Mouse (Mus musculus) testis, adult 2 months (tissue): ENCODE results near the gene Gm20388. TPM values are rescaled to one million over a fixed set of nuclear protein-coding genes. Genes with fewer than 3 reads are reported as not detected.
A peak's percentile ranks its signal among the peaks of the same experiment; 100 is the strongest.

ENCODE experiments used
- H3K27ac ChIP-seq: fragments of 200-500 bp; 2 replicates; pipeline ENCODE4 v1.5.1; 2012; ENCODE audit warnings: low read depth, low read length; ENCODE audit not compliant: control insufficient read depth, insufficient read depth
- H3K27me3 ChIP-seq: fragments of 200-500 bp; 2 replicates; pipeline ENCODE4 v1.6.1; 2012; ENCODE audit warnings: mild to moderate bottlenecking, low read length, moderate library complexity; ENCODE audit not compliant: control insufficient read depth, insufficient read depth
- H3K36me3 ChIP-seq: fragments of 200-500 bp; 2 replicates; pipeline ENCODE4 v1.6.1; 2012; ENCODE audit warnings: mild to moderate bottlenecking, low read length; ENCODE audit not compliant: control insufficient read depth, insufficient read depth
- H3K4me1 ChIP-seq: fragments of 200-500 bp; 2 replicates; pipeline ENCODE4 v1.6.1; 2012; ENCODE audit warnings: low read length; ENCODE audit not compliant: control insufficient read depth, insufficient read depth
- H3K4me3 ChIP-seq: fragments of 200-500 bp; 2 replicates; pipeline ENCODE4 v1.5.1; 2012; ENCODE audit warnings: low read depth, mild to moderate bottlenecking, low read length, moderate library complexity, mixed read lengths; ENCODE audit not compliant: control insufficient read depth
- CTCF ChIP-seq: fragments of 200-500 bp; IDR thresholded peaks from 2 replicates; pipeline ENCODE4 v1.5.1; 2012; ENCODE audit warnings: low read depth, mild to moderate bottlenecking, inconsistent platforms, low read length, moderate library complexity; ENCODE audit not compliant: control insufficient read depth, insufficient read depth, insufficient replicate concordance
- POLR2A ChIP-seq: fragments of 200-500 bp; IDR thresholded peaks from 2 replicates; pipeline ENCODE4 v1.6.1; 2012; ENCODE audit warnings: low read depth, mild to moderate bottlenecking, inconsistent platforms, low read length, moderate library complexity; ENCODE audit not compliant: control insufficient read depth
- polyA plus RNA-seq: library from polyadenylated mRNA; depleted of rRNA; stranded (reverse); fragments of >200 nt; gene quantifications from 2 replicates; pipeline ENCODE4 v1.2.3, GENCODE M21; 2012

The Gm20388 gene
- polyA plus RNA-seq, 1 experiment, result 5.6 TPM

DNA sequence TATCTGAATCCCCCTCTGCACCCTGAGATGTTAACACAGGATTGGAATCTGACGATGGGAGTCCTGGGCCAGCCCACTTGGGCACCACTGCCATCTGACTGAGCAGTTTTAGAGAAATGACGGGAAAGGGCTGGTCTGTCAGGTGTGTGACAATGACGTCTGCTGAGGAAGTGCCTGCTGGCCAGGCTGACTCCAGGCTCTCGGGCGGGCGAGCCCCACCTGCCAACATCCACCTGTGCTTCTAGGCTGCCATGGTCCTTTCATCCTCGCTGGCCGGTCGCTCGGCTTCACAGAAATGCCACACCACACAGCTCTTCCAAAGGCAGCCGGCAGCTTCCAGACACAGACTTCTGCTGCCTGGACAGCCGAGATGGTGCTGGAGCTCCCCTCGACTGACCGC lies 1689.2 kb downstream of the Gm20388 start:
- Histone ChIP-seq H3K27me3 (no peaks in the 10 kb centered on the region), H3K4me1 (no peaks in the 10 kb centered on the region), H3K4me3 (no peak overlapping the region), H3K36me3 (peaks cover 2% of the 10 kb centered on the region; the same call in 1 of the 2 replicates), H3K27ac (no peak overlapping the region)
- TF ChIP-seq CTCF, result no peak
- TF ChIP-seq POLR2A, result no peak

DNA sequence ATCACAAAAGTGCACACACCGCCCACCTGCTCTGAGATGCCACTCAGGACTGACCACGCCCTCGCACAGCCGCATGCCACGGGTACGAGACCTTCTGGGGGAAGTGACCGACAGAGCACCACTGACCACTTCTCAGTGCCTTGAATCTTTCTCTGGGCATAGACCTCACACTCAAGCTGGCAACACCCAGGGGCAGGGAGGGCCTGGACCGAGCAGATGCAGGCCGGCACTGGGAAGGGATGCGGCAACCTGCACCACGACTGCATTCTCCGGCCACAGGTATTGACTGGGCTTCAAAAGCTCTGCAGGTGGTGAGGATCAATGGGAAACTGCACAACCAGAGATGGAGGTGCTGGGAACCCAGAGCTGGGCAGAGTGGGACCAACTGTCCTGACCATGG lies 1691.8 kb downstream of the Gm20388 start:
- no peak overlapping the region for H3K4me3 ChIP-seq
- TF ChIP-seq CTCF (no peak), POLR2A (no peak)
- peaks cover 2% of the 10 kb centered on the region; the same call in 1 of the 2 replicates for H3K36me3 ChIP-seq
- no peaks in the 10 kb centered on the region for H3K4me1 ChIP-seq
- no peaks in the 10 kb centered on the region for H3K27me3 ChIP-seq
- no peak overlapping the region for H3K27ac ChIP-seq

DNA sequence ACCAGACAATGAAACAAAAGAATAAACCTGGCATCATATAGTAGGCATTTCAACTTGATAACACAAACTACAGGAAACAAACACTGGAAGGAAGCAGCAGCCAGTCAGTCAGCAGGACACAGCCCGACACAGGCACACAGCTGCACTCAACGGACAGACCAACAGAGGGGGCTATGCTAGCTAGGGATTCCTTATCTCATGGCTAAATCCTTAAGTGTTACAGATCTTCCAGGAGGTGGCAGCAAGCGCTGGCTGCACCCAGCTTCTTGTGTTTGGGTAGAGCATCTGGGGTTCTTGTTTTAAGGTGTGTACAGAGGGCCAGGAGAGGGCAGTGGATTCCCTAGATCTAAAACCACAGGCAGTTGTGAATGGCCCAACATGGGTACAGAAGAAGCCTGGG lies 1692.2 kb downstream of the Gm20388 start:
- no peak for TF ChIP-seq POLR2A
- TF ChIP-seq CTCF, result peak; percentile 52; the same call in 1 of the 2 replicates
- Histone ChIP-seq H3K36me3 (peaks cover 2% of the 10 kb centered on the region; the same call in 1 of the 2 replicates), H3K4me3 (no peak overlapping the region), H3K27ac (no peak overlapping the region), H3K27me3 (no peaks in the 10 kb centered on the region), H3K4me1 (no peaks in the 10 kb centered on the region)

DNA sequence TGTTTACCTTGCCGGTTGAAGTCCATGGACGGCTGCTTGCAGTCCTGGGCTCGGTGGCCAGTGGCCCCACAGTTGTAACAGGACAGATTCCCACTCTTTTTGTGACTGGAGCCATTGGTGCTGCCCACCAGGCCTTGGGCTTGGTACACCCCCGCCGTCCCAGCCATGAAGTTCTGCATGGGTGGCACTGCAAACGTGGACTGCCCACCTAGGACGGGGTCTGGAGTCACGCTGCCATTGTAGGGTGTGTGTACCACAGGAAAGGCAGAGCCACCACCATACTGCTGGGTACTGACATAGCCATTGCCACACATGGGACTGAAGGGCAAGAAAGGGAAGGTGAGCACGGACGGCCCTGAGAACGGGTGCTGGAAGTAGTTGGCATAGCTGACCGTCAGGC lies 1693.2 kb downstream of the Gm20388 start:
- Histone ChIP-seq H3K36me3 (peaks cover 2% of the 10 kb centered on the region; the same call in 1 of the 2 replicates), H3K27ac (no peak overlapping the region), H3K27me3 (no peaks in the 10 kb centered on the region), H3K4me1 (no peaks in the 10 kb centered on the region), H3K4me3 (no peak overlapping the region)
- TF ChIP-seq POLR2A, result no peak

DNA sequence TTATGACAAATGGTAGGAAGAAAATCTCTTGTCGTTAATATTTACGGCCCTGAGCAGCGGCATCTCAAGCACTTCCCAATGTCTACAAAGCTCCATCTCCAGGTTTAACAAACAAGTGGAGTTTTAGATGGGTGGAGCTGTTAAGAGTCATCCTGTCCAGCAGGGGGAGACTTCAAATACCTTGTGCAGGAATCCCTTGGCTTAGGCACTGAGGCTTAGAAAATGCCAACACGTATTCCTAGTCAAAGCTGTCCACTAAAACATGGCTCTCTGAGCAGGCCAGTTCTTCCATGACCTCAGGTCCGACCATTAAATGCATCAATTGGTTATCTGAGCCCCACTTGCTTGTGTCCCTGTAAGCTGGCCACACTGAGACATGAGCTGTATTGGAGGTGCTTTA lies 1697.0 kb downstream of the Gm20388 start:
- no peak overlapping the region for H3K4me3 ChIP-seq
- H3K36me3 ChIP-seq, result no peaks in the 10 kb centered on the region; the same call in none of the 2 replicates
- no peak overlapping the region for H3K27ac ChIP-seq
- TF ChIP-seq POLR2A, result no peak
- no peak for TF ChIP-seq CTCF
- H3K4me1 ChIP-seq, result no peaks in the 10 kb centered on the region
- H3K27me3 ChIP-seq, result no peaks in the 10 kb centered on the region

DNA sequence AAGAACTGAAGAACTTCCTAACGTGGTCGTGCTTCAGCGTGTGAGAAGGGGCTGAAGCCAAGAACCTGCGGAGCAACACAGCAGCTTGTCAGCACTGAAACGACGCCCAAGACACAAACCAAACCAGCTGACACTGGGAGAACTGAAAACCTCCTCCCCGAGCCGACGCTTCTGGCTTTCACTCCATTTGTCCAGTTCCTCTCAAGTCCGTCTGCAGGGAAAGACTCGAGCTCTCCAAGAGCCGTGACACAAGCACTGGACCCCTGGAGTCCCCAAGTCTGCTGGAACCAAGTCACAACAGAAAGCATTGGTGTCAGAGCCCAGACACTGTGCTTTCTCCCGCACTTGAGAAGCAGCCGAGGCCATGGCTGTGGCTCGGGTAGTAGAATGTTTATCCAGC lies 1698.6 kb downstream of the Gm20388 start:
- TF ChIP-seq CTCF (no peak), POLR2A (no peak)
- Histone ChIP-seq H3K27ac (no peak overlapping the region), H3K36me3 (no peaks in the 10 kb centered on the region; the same call in none of the 2 replicates)

DNA sequence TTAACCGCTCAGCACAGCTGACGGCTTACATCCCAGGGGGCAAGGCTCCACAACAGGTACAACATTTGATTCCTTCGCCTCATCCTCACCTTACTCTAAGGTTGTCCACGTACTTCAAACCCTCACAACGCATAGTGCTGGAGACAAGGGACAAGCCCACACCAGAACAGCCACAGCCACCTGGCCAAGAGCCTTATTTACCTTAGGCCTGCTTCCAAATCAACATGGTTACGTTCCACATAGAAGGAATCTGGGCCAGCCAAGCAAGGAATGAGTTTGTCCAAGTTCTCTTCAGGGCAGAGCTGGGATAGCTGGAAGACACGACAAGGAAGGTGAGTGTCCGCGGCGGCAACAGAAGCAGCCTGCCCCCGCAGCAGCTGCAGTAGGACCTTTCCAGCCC lies 1699.3 kb downstream of the Gm20388 start:
- Histone ChIP-seq H3K27ac (no peak overlapping the region), H3K4me1 (peaks cover 2% of the 10 kb centered on the region), H3K27me3 (no peaks in the 10 kb centered on the region), H3K36me3 (no peaks in the 10 kb centered on the region; the same call in none of the 2 replicates), H3K4me3 (no peak overlapping the region)
- TF ChIP-seq CTCF (no peak), POLR2A (no peak)

More for the DNA sequence above, 1698.6 kb downstream of the Gm20388 start:
- no peaks in the 10 kb centered on the region for H3K27me3 ChIP-seq
- H3K4me3 ChIP-seq, result no peak overlapping the region
- no peaks in the 10 kb centered on the region for H3K4me1 ChIP-seq

DNA sequence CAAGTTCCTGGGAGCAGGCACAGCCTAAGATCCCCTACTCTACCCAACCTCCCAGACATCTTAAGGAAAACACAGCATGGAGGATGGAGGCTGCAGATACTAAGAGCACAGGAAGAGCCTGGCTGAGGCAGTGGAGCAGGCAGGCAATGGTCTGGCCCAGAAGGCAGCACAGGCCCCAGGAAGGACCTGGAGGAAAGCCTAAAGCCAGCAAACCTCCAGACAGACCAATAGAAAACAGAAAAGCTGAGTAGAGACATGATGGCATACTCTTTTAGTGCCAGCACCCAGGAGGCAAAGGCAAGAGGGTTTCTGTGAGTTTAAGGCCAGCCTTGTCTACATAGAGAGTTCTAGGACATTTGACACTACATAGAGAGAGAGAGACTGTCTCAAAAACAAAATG lies 1702.8 kb downstream of the Gm20388 start:
- Histone ChIP-seq H3K27ac (no peak overlapping the region), H3K4me3 (no peak overlapping the region), H3K4me1 (peaks cover 5% of the 10 kb centered on the region), H3K36me3 (no peaks in the 10 kb centered on the region; the same call in none of the 2 replicates), H3K27me3 (no peaks in the 10 kb centered on the region)
- TF ChIP-seq CTCF, result no peak
- TF ChIP-seq POLR2A, result no peak
